Mouse (Mus musculus) midbrain, embryonic 13.5 days (tissue): ENCODE data around the gene Spata5. TPM values are rescaled to one million over a fixed set of nuclear protein-coding genes. Genes with fewer than 3 reads are reported as not detected.

Source experiments
- ATAC-seq: fragments of 200-750 bp; cut with Nextera tagmentation; 2 replicates; pipeline ENCODE4 v1.8.0; 2017; ENCODE audit warnings: mild to moderate bottlenecking, moderate TSS enrichment, moderate library complexity
- H3K27ac ChIP-seq: fragments of 300-500 bp; sonication (generic); 2 replicates; pipeline ENCODE4 v1.5.1; 2015; ENCODE audit warnings: inconsistent platforms, mild to moderate bottlenecking, moderate library complexity
- H3K27me3 ChIP-seq: fragments of 300-500 bp; sonication (generic); 2 replicates; pipeline ENCODE4 v1.6.1; 2015; ENCODE audit warnings: mild to moderate bottlenecking, inconsistent platforms
- H3K36me3 ChIP-seq: fragments of 300-500 bp; sonication (generic); 2 replicates; pipeline ENCODE4 v1.6.1; 2015; ENCODE audit warnings: mild to moderate bottlenecking, inconsistent platforms
- H3K4me1 ChIP-seq: fragments of 300-500 bp; sonication (generic); replicated peaks from 2 replicates; pipeline ENCODE4 v1.6.1; 2015; ENCODE audit warnings: inconsistent platforms
- H3K4me2 ChIP-seq: fragments of 300-500 bp; sonication (generic); replicated peaks from 2 replicates; pipeline ENCODE4 v1.6.1; 2015; ENCODE audit warnings: moderate library complexity, mild to moderate bottlenecking, inconsistent platforms
- H3K4me3 ChIP-seq: fragments of 300-500 bp; sonication (generic); replicated peaks from 2 replicates; pipeline ENCODE4 v1.5.1; 2015; ENCODE audit warnings: mild to moderate bottlenecking, inconsistent platforms
- H3K9ac ChIP-seq: fragments of 300-500 bp; sonication (generic); replicated peaks from 2 replicates; pipeline ENCODE4 v1.6.1; 2015; ENCODE audit warnings: mild to moderate bottlenecking, inconsistent platforms
- H3K9me3 ChIP-seq: fragments of 300-500 bp; sonication (generic); 2 replicates; pipeline ENCODE4 v1.6.1; 2016; ENCODE audit warnings: mild to moderate bottlenecking, inconsistent platforms
- WGBS: fragments of 180-500 bp; shearing (Covaris S2); methylation state at CpG from one replicate; pipeline ENCODE4 v1.1.7; 2015; 5-methylcytosine and 5-hydroxymethylcytosine counted together
- polyA plus RNA-seq: library from polyadenylated mRNA; unstranded; fragments of >200 nt; fragmentation: Nextera tagmentation; extraction: Ambion mirVana; gene quantifications from 2 replicates; pipeline ENCODE4 v1.2.1, GENCODE M21; 2015

Spata5 gene
- polyA plus RNA-seq, 1 experiment from 2014 or later = 31.2 TPM

DNA sequence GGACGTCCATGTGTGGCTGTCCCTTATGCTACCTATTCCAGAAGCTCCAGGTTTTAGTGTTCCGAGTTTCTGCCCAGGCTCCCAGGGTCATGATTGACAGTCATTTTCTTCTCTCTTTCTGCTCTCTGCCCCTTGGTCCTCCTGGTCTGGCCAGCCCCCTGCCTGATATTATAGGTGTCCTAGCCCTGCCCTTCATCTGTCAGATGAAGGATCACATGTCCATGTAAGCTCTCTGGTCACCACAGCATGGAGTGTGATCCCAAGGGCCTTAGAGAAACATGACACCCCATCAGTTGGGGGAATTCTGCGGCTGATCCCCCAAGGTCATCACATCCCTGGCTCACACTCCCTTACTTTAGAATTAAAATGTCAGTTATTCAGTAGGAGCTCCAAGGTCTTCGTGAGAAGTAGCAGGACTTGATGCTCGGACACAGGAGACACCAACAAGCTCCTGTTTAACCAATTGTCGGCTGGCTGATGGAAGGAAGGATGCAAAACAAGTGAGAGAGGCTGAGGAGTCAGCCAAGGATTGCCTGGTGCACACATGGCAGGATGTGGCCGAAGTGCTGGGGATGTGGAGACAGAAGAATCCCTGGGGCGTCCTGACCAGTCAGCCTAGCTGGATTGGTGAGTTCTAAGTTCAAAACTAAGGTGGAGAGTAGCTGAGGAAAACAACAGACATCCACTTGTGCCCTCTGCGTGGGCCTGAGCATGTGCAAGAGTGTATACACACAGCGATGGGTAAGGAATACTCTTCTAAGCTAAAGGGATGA, 195.4 kb downstream of the Spata5 start:
- WGBS = 90% methylated on average over 10 of the region's 10 CpGs
- Histone ChIP-seq H3K27me3 (peaks cover 4% of the 10 kb centered on the region; the same call in 1 of the 2 replicates), H3K9ac (no peak overlapping the region), H3K36me3 (no peaks in the 10 kb centered on the region), H3K9me3 (no peaks in the 10 kb centered on the region), H3K27ac (no peak overlapping the region), H3K4me3 (no peak overlapping the region), H3K4me1 (0 out of 2 replicates have a peak, but pooled peaks cover 4% of the 10 kb centered on the region), H3K4me2 (no peak overlapping the region)
- no peak for ATAC-seq

GRCm38 (mm10) chr3:37616586-37617547, 197.2 kb downstream of the Spata5 start:
- 53% methylated on average over 21 of the region's 21 CpGs for WGBS

More at GRCm38 (mm10) chr3:37616586-37617547, 197.2 kb downstream of the Spata5 start:
- Histone ChIP-seq H3K4me1 (0 out of 2 replicates have a peak, but pooled peaks cover 4% of the 10 kb centered on the region), H3K36me3 (no peaks in the 10 kb centered on the region), H3K27ac (no peak overlapping the region), H3K9me3 (no peaks in the 10 kb centered on the region), H3K27me3 (peaks cover 4% of the 10 kb centered on the region; the same call in 1 of the 2 replicates), H3K4me3 (no peak overlapping the region), H3K9ac (no peak overlapping the region), H3K4me2 (no peak overlapping the region)
- ATAC-seq = no peak

Other genes starting within 250 kb of the Spata5 start
- gene Il21, start 187.3 kb upstream of the Spata5 start, polyA plus RNA-seq = 0.22 TPM in 1 of 2 replicates, not detected in the other
- 5.2 and 5.8 TPM in 2 replicates for gene Bbs12, start 107.3 kb upstream of the Spata5 start, polyA plus RNA-seq
- gene Cetn4, start 107.2 kb upstream of the Spata5 start, polyA plus RNA-seq = 2.6 and 3.1 TPM in 2 replicates
- gene Fgf2, start 71.5 kb upstream of the Spata5 start, polyA plus RNA-seq = 0.35 TPM in 2 replicates
- 4.4 and 6.0 TPM in 2 replicates for gene Nudt6, start 315 bp downstream of the Spata5 start, polyA plus RNA-seq
- 5.8 and 7.3 TPM in 2 replicates for gene Spry1, start 220.1 kb downstream of the Spata5 start, polyA plus RNA-seq